Mouse (Mus musculus) intestine, embryonic 14.5 days (tissue): ENCODE data around the gene Ano7. TPM values are rescaled to one million over a fixed set of nuclear protein-coding genes. Genes with fewer than 3 reads are reported as not detected.
A peak's percentile ranks its signal among the peaks of the same experiment; 100 is the strongest.
"Not testable (repeated sequence)": the region's sequence is repeated elsewhere in the genome, so short reads cannot be mapped to it uniquely, and the experiment has no call there.

Experiments used
- ATAC-seq: fragments of 200-750 bp; cut with Nextera tagmentation; replicated peaks from 2 replicates; pipeline ENCODE4 v1.8.0; 2017; ENCODE audit warnings: low read depth, moderate number of reproducible peaks, moderate TSS enrichment, moderate library complexity; ENCODE audit not compliant: low FRiP score, low TSS enrichment
- DNase-seq: peaks from one replicate; pipeline ENCODE4 v3.0.0-alpha.2; 2018; ENCODE audit warnings: low spot score
- H3K27ac ChIP-seq: fragments of 300-500 bp; sonication (generic); 2 replicates; pipeline ENCODE4 v1.5.1; 2014; ENCODE audit warnings: low read depth, mild to moderate bottlenecking, control low read depth
- H3K27me3 ChIP-seq: fragments of 300-500 bp; sonication (generic); replicated peaks from 2 replicates; pipeline ENCODE4 v1.6.1; 2014; ENCODE audit warnings: low read length, control low read depth; ENCODE audit not compliant: control insufficient read depth, insufficient read depth
- H3K36me3 ChIP-seq: fragments of 300-500 bp; sonication (generic); 2 replicates; pipeline ENCODE4 v1.6.1; 2014; ENCODE audit warnings: low read length, control low read depth; ENCODE audit not compliant: control insufficient read depth, insufficient read depth
- H3K4me1 ChIP-seq: fragments of 300-500 bp; sonication (generic); replicated peaks from 2 replicates; pipeline ENCODE4 v1.6.1; 2014; ENCODE audit warnings: low read length, control low read depth, mixed read lengths; ENCODE audit not compliant: control insufficient read depth, insufficient read depth
- H3K4me2 ChIP-seq: fragments of 300-500 bp; sonication (generic); 2 replicates; pipeline ENCODE4 v1.6.1; 2014; ENCODE audit warnings: low read length
- H3K4me3 ChIP-seq: fragments of 300-500 bp; sonication (generic); 2 replicates; pipeline ENCODE4 v1.5.1; 2014; ENCODE audit warnings: low read depth, low read length, control low read depth, mixed read lengths
- H3K9ac ChIP-seq: fragments of 300-500 bp; sonication (generic); 2 replicates; pipeline ENCODE4 v1.6.1; 2014; ENCODE audit warnings: mild to moderate bottlenecking, low read length
- H3K9me3 ChIP-seq: fragments of 300-500 bp; sonication (generic); 2 replicates; pipeline ENCODE4 v1.6.1; 2016; ENCODE audit warnings: low read length, control low read depth; ENCODE audit not compliant: control insufficient read depth
- WGBS: fragments of 180-500 bp; shearing (Covaris S2); extraction: QIAGEN DNeasy Blood & Tissue Kit; methylation state at CpG from one replicate; pipeline ENCODE4 v1.1.7; 2014; 5-methylcytosine and 5-hydroxymethylcytosine counted together
- polyA plus RNA-seq: library from polyadenylated mRNA; unstranded; fragments of >200 nt; fragmentation: Nextera tagmentation; extraction: Ambion mirVana; gene quantifications from 2 replicates; pipeline ENCODE4 v1.2.1, GENCODE M21; 2014

Ano7 gene
- polyA plus RNA-seq, 1 experiment from 2014 or later, result 0.92 TPM

- Histone ChIP-seq H3K27me3 (no peaks in the 10 kb centered on the region), H3K36me3 (peaks cover 95% of the 10 kb centered on the region), H3K4me1 (no peaks in the 10 kb centered on the region), H3K4me2 (no peak overlapping the region), H3K9ac (no peak overlapping the region), H3K9me3 (no peaks in the 10 kb centered on the region), H3K4me3 (no peak overlapping the region), H3K27ac (no peak overlapping the region)
- WGBS, result 86% methylated on average over 6 of the region's 6 CpGs
- ATAC-seq (no peak), DNase-seq (no peak)
Observed at GRCm38 (mm10) chr1:93432087-93432486, 58.4 kb downstream of the Ano7 start.

GRCm38 (mm10) chr1:93439321-93439720, 65.6 kb downstream of the Ano7 start:
- H3K36me3 ChIP-seq, result peaks cover 85% of the 10 kb centered on the region
- H3K4me1 ChIP-seq, result peaks cover 14% of the 10 kb centered on the region
- DNase-seq (no peak), ATAC-seq (no peak)
- H3K27me3 ChIP-seq, result no peaks in the 10 kb centered on the region
- no peak overlapping the region for H3K27ac ChIP-seq
- 89% methylated on average over 1 of the region's 1 CpGs for WGBS
- no peak overlapping the region for H3K4me2 ChIP-seq
- H3K9me3 ChIP-seq, result no peaks in the 10 kb centered on the region
- no peak overlapping the region for H3K4me3 ChIP-seq
- no peak overlapping the region for H3K9ac ChIP-seq

- no peak for DNase-seq
- peak; percentile 78 for ATAC-seq
- Histone ChIP-seq H3K9me3 (no peaks in the 10 kb centered on the region), H3K9ac (peak overlapping the region; percentile 79), H3K36me3 (peaks cover 36% of the 10 kb centered on the region), H3K4me2 (peak overlapping the region; percentile 46), H3K27me3 (no peaks in the 10 kb centered on the region), H3K4me1 (peaks cover 24% of the 10 kb centered on the region), H3K27ac (peak overlapping the region; percentile 95), H3K4me3 (peak overlapping the region; percentile 74)
- 3% methylated on average over 18 of the region's 18 CpGs for WGBS
Observed at GRCm38 (mm10) chr1:93444405-93445110, 70.8 kb downstream of the Ano7 start.

- Histone ChIP-seq H3K36me3 (peaks cover 29% of the 10 kb centered on the region), H3K27me3 (no peaks in the 10 kb centered on the region), H3K4me2 (peak overlapping the region; percentile 46), H3K4me1 (peaks cover 24% of the 10 kb centered on the region), H3K9me3 (no peaks in the 10 kb centered on the region), H3K27ac (peak overlapping the region; percentile 95), H3K9ac (peak overlapping the region; percentile 79), H3K4me3 (peak overlapping the region; percentile 74)
- ATAC-seq, result peak; percentile 92
- DNase-seq, result peak; percentile 93
- WGBS, result under 1% methylated on average over 70 of the region's 84 CpGs
Observed at GRCm38 (mm10) chr1:93445111-93445821, 71.5 kb downstream of the Ano7 start.

- H3K36me3 ChIP-seq, result peaks cover 24% of the 10 kb centered on the region
- H3K4me2 ChIP-seq, result peak overlapping the region; percentile 46
- no peaks in the 10 kb centered on the region for H3K27me3 ChIP-seq
- 9% methylated on average over 3 of the region's 3 CpGs for WGBS
- ATAC-seq (peak; percentile 44), DNase-seq (no peak)
- peak overlapping the region; percentile 95 for H3K27ac ChIP-seq
- peak overlapping the region; percentile 79 for H3K9ac ChIP-seq
- peaks cover 24% of the 10 kb centered on the region for H3K4me1 ChIP-seq
- H3K9me3 ChIP-seq, result no peaks in the 10 kb centered on the region
- H3K4me3 ChIP-seq, result peak overlapping the region; percentile 74
Observed at GRCm38 (mm10) chr1:93445822-93446162, 72.1 kb downstream of the Ano7 start.

GRCm38 (mm10) chr1:93450118-93450517, 76.4 kb downstream of the Ano7 start:
- DNase-seq, H3K4me2 ChIP-seq: not testable (repeated sequence)
- WGBS, result 84% methylated on average over 5 of the region's 5 CpGs

GRCm38 (mm10) chr1:93453721-93454255, 80.1 kb downstream of the Ano7 start:
- Histone ChIP-seq H3K9ac (no peak overlapping the region), H3K27ac (no peak overlapping the region), H3K4me2 (no peak overlapping the region), H3K9me3 (no peaks in the 10 kb centered on the region), H3K27me3 (no peaks in the 10 kb centered on the region), H3K4me3 (no peak overlapping the region), H3K36me3 (no peaks in the 10 kb centered on the region), H3K4me1 (no peaks in the 10 kb centered on the region)
- ATAC-seq, result no peak
- DNase-seq, result peak; percentile 12

More at GRCm38 (mm10) chr1:93450118-93450517, 76.4 kb downstream of the Ano7 start:
- H3K4me1 ChIP-seq, H3K9me3 ChIP-seq, H3K27me3 ChIP-seq, H3K4me3 ChIP-seq, H3K9ac ChIP-seq, ATAC-seq, H3K27ac ChIP-seq, H3K36me3 ChIP-seq: not testable (repeated sequence)
